Mouse (Mus musculus) embryonic fibroblast, embryonic 13.5 days (primary cell): ENCODE measurements around the gene Mrpl16. TPM values are rescaled to one million over a fixed set of nuclear protein-coding genes. Genes with fewer than 3 reads are reported as not detected.

Source experiments
- H3K27ac ChIP-seq: 2 replicates; pipeline ENCODE4 v1.5.1; 2012; ENCODE audit warnings: low read length, control low read depth, inconsistent platforms; ENCODE audit not compliant: insufficient read depth
- H3K4me1 ChIP-seq: 2 replicates; pipeline ENCODE4 v1.6.1; 2011; ENCODE audit warnings: low read length; ENCODE audit not compliant: control insufficient read depth, insufficient read depth
- H3K4me3 ChIP-seq: 2 replicates; pipeline ENCODE4 v1.5.1; 2011; ENCODE audit warnings: mild to moderate bottlenecking, control low read depth, low read length; ENCODE audit not compliant: insufficient read depth
- CTCF ChIP-seq: IDR thresholded peaks from 2 replicates; pipeline ENCODE4 v1.5.1; 2011; ENCODE audit warnings: mild to moderate bottlenecking, control low read depth, low read length, moderate library complexity, borderline replicate concordance; ENCODE audit not compliant: insufficient read depth
- POLR2A ChIP-seq: IDR thresholded peaks from 2 replicates; pipeline ENCODE4 v1.6.1; 2011; ENCODE audit warnings: low read depth, mild to moderate bottlenecking, control low read depth, low read length, moderate library complexity
- polyA plus RNA-seq: library from polyadenylated mRNA; stranded (reverse); fragments of >200 nt; gene quantifications from 2 replicates; pipeline ENCODE4 v1.2.4, GENCODE M21; 2011; ENCODE audit warnings: low read depth; ENCODE audit not compliant: missing spikeins, insufficient read length

Mrpl16 gene
- polyA plus RNA-seq, 1 experiment = 29.2 TPM

- H3K4me1 ChIP-seq = no peaks in the 10 kb centered on the region
- no peak for TF ChIP-seq CTCF
- no peak for TF ChIP-seq POLR2A
These were observed 24.3 kb downstream of the Mrpl16 start for GRCm38 (mm10) chr19:11794447-11794846.

GRCm38 (mm10) chr19:11800531-11801315, 30.5 kb downstream of the Mrpl16 start:
- H3K4me1 ChIP-seq = peaks cover 3% of the 10 kb centered on the region; the same call in 1 of the 2 replicates
- TF ChIP-seq CTCF (no peak), POLR2A (no peak)
- H3K27ac ChIP-seq = no peak overlapping the region
- no peak overlapping the region for H3K4me3 ChIP-seq

More at GRCm38 (mm10) chr19:11794447-11794846, 24.3 kb downstream of the Mrpl16 start:
- H3K27ac ChIP-seq = no peak overlapping the region
- no peak overlapping the region for H3K4me3 ChIP-seq

- TF ChIP-seq POLR2A (no peak), CTCF (no peak)
- H3K27ac ChIP-seq = no peak overlapping the region
- H3K4me1 ChIP-seq = peaks cover 3% of the 10 kb centered on the region; the same call in 1 of the 2 replicates
- no peak overlapping the region for H3K4me3 ChIP-seq
These were observed 34.2 kb downstream of the Mrpl16 start for GRCm38 (mm10) chr19:11804423-11804822.

- Histone ChIP-seq H3K4me1 (peaks cover 15% of the 10 kb centered on the region), H3K27ac (no peak overlapping the region), H3K4me3 (no peak overlapping the region)
- TF ChIP-seq CTCF (no peak), POLR2A (no peak)
These were observed 37.1 kb downstream of the Mrpl16 start for GRCm38 (mm10) chr19:11807251-11807650.

DNA sequence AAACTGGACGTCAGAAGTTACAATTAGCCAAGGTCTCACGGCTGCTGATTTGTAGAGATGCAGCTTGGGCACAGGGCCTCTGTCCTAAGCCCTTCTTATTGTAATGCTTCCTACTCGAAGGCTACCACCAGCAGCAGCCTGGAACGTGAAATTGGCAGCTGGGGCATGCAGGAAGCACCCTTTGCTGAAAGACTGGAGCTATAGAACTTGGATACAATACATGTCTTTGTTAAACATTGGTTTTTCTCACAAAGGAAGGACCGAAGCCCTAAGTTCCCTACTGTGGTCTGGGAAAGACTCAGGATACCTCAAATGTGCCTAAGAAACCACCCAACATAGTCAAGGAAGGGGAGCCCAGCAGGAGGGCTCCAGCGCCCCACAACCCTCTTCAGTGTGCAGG, 37.6 kb downstream of the Mrpl16 start:
- no peak overlapping the region for H3K27ac ChIP-seq

DNA sequence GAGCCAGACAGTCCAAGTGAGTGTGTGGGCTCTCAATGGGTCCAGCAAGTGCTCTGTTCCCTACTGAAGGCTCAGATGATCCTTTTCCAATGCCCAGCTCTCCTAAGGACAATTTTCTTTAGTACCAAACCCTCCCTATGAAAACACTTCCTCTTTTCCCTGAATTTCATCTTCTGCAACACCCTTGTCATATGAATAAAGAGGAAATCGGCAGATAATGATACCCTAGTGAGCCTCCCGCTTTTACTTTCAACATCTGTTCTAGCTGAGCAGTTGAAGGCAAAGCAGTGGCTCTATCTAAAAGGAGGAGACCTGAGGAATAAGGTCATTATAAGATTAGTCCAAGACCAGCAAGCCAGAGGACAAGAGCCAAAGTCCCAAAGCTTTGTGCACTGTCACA, 38.3 kb downstream of the Mrpl16 start:
- TF ChIP-seq CTCF (no peak), POLR2A (no peak)
- Histone ChIP-seq H3K27ac (no peak overlapping the region), H3K4me3 (no peak overlapping the region), H3K4me1 (peaks cover 18% of the 10 kb centered on the region)

More for the DNA sequence above, 37.6 kb downstream of the Mrpl16 start:
- peaks cover 16% of the 10 kb centered on the region for H3K4me1 ChIP-seq
- TF ChIP-seq POLR2A (no peak), CTCF (no peak)
- no peak overlapping the region for H3K4me3 ChIP-seq

DNA sequence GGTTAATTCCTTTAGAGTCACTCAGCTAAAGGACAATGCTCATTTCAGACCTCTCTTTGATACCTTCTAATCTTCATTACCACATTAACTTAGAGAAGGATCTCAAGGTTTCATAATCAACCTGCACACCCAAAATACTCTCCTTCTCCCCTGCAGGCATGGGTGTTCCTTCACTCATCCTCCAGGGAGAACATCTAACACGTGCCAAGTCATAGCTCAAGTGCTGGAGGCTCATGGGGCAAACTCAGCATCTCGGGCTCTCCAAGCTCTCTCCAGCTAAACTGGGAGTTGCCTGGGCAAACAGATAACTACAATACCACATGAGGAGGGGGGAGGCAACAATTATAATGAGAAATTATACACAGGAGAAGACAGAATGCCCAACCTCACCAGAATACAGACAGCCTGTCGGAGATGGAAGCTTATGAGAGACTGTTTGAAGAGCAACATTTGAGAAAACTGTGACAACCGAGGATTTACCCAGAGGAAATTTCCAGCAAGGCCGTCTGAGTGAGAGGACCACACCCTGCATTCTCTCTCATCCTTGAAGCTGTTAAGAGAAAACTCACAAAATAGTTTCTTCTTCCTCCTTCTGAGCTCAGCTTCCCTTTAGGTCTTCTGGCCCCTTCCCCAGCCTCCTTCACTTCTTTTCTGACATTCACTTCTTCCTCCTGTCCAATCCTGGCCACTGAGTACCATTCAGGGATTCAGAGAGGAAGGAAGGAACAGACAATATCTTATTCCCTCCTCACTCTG, 40.0 kb downstream of the Mrpl16 start:
- Histone ChIP-seq H3K4me1 (peaks cover 23% of the 10 kb centered on the region), H3K4me3 (no peak overlapping the region), H3K27ac (peak overlapping the region; percentile 83)
- no peak for TF ChIP-seq CTCF
- TF ChIP-seq POLR2A = no peak

- Histone ChIP-seq H3K4me1 (peaks cover 23% of the 10 kb centered on the region), H3K4me3 (no peak overlapping the region), H3K27ac (peak overlapping the region; percentile 83; the same call in 1 of the 2 replicates)
- TF ChIP-seq CTCF (no peak), POLR2A (no peak)
These were observed 40.7 kb downstream of the Mrpl16 start for GRCm38 (mm10) chr19:11810856-11811255.

- Histone ChIP-seq H3K4me3 (no peak overlapping the region), H3K4me1 (peaks cover 23% of the 10 kb centered on the region), H3K27ac (no peak overlapping the region)
- TF ChIP-seq POLR2A = no peak
- TF ChIP-seq CTCF = no peak
These were observed 41.6 kb downstream of the Mrpl16 start for GRCm38 (mm10) chr19:11811688-11812365.
